Mouse (Mus musculus) spleen, adult 2 months (tissue): ENCODE measurements around the gene 2010300C02Rik.

Source experiments
- CTCF ChIP-seq: fragments of 200-500 bp; IDR thresholded peaks from 2 replicates; pipeline ENCODE4 v1.5.1; 2011; ENCODE audit warnings: mild to moderate bottlenecking, inconsistent platforms; ENCODE audit not compliant: insufficient read depth, insufficient read length, insufficient replicate concordance; ENCODE audit errors: extremely low read depth
- POLR2A ChIP-seq: fragments of 200-500 bp; IDR thresholded peaks from 2 replicates; pipeline ENCODE4 v1.6.1; 2011; ENCODE audit warnings: low read depth, low read length, inconsistent platforms

DNA sequence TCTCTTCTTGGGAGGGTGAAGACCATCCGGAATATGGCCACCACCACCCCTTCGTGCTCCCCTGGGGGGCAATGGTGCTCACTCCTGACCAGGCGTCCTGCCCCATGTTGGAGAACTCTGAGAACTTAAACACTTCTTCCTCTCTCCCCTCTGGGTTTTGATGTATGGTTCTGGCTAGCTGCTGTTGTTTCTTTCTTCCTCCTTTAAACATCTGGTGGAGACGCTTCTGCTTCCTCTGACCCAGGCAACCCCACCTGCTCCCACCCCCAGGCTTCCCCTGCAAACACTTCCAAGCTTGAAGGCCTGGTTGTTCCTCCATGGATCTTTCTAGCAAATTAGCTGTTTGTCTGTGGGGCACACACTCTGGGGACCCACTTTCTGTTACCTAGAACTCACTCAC, 117.6 kb downstream of the 2010300C02Rik start:
- TF ChIP-seq POLR2A: no peak
- TF ChIP-seq CTCF: no peak
